Mouse (Mus musculus) adipocyte (in vitro differentiated cells): ENCODE data around the gene Fank1.

Source experiments
- DNase-seq: peaks from one replicate; pipeline ENCODE4 v3.0.0-alpha.2; 2016; ENCODE audit warnings: low spot score

The Fank1 gene

DNA sequence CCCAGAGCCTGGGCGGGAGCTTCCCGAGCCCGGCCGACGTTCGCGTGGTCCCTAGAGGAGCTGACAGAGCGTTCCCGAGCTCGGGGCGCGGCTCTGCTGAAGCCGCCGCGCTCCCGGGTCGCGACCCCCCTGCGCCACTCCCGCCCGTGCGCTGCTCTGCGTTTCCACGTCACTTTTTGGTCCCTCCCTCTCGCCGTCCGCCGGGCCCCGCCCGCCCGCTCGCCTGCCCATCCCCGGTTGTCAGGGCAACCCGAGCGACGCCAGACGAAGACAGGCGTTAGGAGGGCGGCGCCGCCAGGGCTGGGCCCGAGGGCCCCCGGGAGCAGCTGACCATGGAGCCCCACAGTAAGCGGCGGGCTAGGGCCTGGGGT is at the start of gene Fank1:
TSS of gene Fank1 (plus strand) at position 236 of the 371 bp plus-strand sequence.
- DNase-seq: peak; percentile 67

DNA sequence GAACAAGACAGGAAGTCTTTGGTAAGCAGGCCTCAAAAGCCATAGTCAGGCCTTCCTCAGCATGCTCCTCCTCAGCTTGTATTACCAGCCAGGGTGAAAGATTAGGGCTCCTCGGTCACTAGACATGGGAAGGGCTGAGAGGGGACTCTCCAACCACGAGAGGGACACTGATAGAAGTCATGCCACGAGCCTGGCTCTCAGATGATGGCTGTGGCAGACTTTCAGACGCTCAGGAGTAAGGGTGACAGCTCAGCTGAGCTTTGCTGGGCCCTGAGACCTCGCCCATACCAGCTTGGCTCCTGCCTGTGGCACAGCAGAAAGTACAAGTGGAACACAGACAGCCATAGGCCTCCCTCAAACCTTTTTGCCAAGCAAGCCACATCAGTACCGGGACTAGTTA is 49.6 kb upstream of the Fank1 start:
- DNase-seq: no peak

DNA sequence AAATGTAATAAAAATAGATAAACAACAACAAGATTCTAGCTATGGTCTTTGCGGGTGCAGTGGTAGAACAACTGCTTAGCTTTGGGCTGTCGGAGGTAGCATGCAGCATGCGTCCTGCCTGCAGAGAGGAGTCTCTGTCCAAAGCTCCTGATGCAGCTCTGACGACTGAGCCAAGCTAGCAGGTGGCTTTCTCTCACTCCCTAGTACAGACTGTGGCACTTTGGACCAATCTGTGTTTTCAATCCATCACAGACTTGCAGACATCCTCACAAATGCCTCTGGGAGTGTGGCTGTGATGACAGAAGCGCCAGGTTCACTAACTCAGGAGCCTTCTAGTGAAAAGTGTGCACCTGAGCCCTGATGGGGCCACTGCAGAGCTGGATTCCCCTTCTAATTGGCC is 47.3 kb upstream of the Fank1 start:
- no peak for DNase-seq

DNA sequence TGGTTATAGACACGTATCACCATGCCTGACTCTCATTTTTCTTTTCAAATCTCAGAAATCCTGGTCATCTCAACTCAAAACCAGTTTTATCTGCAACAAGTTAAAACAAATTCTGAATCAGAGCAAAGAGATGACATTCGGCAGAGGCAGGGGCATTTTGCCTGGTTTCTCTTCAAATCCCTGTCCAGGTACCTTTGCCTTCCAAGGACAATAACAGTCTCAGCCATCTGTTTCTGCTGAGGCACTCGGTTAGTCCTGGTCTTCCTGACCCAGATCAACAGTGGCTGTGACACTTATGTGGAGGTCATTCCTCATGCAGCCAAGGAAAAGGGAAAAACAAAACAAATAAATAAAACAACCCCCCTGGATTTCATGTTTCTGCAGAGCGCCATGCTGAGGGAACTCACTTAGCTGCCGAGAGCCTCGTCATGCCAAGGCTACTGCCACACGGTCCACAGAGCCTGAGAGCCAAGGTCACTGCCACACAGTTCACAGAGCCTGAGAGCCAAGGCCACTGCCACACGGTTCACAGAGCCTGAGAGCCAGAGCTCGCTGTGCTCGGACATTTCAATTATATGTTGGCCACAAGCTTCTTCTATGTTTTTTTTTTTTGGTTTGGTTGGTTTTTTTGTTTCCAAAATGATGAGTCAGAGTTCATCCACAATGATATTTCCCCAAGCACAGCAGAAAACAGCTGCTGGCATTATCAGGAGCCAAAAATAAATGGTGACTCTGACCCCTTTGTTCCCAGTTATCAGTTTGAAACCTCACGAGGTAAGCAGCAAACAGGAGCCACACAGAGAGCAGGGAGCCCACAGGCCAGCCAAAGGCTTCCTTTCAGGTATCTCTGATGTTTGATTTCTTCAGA is 46.1 kb upstream of the Fank1 start:
- peak; percentile 54 for DNase-seq

DNA sequence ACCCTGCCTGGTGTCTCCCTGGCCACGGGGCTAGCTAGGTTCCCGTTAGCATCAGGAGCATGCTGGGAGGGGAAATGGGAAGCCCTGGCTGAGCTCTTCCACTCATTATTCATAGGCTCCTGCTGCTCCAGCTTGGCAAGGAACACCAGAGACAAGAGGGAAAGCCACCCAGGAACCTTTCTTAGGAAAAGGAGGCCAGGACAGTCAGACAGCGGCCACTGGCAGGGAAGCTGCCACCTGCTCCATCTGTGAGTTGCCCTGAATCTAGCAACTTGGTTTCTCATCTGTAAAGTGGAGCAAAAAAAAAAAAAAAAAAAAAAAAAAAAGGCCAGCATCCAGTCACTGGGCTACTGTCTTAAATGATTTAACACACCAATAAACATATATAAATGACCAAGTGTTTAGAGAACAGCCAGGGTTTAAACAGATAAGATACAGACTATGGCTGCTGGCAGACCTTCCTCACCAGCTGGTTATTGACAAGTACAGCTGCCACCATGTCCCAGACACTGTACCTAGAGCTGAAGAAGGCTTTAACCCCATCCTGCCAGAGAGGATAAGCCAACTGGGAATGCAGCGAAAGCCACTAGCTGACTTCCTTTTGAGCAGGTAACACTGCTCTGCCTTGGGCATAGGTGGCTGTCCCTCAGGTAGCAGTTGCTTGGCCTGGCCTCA is 44.6 kb upstream of the Fank1 start:
- no peak for DNase-seq

DNA sequence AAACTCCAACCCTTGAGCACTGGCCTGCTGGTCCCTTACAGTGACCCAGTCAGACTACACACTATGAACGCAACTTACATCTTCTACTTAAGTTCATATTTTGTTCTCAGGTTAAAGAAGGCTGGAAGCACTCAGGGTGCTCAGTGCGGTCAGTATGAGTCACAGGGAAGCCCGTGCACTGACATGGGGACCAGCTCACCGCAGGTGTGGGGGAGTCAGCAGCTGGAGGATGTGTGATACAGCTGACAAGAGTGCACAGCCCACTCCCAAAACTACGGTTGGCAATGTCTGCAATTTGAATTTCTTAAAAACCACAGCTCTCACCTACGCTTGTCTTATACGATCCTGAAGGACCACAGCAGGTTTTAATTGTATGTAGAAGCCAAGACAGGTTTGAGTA is 36.1 kb upstream of the Fank1 start:
- no peak for DNase-seq

DNA sequence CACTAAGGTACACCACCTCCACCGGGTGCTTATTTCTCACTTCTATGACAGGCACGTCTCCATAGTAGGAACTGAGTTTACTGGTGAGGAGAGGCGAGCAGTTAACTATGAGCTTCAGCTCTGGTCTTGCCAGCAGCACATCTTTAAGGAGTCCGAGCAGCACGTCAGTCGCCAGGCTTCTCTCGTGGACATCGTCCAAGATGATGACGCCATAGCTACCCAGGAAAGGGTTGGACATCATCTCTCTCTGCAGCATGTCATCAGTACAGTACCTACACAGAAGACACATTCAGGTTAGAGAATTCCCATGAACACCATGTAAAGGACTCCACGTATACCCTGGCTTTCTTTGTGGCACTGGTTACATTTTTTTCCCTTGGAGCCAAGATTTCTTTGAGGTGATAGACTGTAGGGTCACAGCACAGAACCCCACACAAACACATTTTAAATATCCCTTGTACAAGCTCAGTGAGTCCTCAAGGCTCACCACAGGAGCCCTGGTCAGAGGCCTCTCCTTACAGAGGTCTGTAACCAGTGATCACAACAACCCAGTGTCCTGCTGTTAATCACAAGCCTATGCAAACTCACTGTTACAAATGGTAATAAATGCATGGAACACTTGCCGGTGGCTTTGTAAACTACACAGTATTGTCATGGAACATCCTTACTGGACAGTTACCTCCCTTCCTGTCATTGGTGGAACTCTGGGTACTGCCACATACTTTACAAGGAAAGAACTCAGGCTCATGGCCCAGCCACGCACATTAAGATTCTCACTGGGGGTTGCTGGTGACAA is 33.9 kb upstream of the Fank1 start:
- DNase-seq: no peak

DNA sequence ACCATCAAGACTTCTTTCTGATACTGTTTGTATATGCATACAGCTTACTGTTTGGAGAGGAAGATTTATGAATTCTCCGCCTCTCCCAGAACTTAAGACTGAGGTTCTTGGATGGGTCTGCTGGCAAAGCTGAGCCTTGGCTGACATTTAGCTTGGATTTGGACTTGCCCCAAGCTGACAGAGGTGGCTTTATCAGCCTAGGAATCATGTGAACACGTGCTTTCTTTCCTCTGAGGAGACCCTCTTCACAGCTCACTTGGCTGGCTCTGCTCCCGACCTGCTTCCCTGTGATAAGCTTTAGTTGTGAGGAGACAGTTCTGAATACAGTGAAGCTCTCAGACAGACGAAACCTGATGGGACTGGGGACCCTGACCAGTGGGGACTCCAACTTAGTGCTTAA is 33.0 kb upstream of the Fank1 start:
- peak; percentile 24 for DNase-seq

DNA sequence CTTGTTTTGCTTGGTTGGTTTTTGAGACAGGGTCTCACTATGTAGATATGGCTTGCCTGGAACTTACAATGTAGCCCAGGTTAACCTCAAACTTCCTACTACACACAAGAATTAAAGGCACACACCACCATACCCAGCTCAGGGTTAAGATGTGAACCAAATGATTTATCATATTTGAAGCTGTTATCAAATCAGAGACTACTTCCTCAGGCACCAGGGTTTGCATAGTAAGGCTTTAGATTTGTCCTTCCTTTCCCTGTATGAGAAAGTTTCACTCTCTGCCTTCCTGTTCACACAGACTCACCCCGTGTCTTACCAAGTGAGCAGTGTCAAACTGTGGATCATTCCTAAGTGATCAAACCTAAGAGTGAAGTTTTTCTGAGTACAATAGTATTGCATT is 32.5 kb upstream of the Fank1 start:
- DNase-seq: no peak

DNA sequence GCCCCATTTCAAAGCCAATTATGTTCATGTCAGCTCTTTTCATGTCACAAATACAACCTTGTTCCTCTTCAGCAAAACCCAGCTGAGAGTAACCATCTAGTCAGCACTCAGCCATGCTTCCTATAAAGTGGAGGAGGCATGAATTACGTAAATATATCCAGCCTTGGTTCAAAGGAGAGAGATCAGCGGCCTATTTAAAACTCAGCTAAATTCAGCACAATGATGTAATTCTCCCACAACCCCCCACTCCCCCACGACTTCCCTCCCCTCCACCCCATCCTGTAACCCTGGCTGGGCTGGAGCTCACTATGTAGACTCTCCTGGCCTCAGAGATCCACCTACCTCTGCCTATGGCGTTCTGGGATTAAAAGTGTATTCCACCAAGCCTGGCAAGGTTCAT is 32.0 kb upstream of the Fank1 start:
- no peak for DNase-seq

DNA sequence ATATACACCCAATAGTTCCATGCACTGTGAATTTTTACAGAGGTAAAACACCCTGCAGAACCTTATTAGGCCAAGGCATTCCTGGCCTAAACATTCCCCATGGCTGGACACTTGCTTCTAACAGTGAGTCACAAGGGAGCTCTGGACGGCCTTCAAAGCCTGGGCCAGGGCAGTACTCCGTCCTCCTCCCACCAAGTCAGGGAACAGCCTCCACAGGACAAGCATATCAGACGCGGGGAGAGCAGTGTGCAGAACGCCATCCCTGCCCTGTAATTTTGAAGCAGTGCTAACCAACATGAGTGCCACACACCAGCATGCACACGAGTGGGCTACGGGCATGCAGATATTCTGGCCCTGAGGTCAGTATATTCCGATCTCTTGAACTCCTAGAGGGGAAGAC is 29.3 kb upstream of the Fank1 start:
- DNase-seq: no peak

DNA sequence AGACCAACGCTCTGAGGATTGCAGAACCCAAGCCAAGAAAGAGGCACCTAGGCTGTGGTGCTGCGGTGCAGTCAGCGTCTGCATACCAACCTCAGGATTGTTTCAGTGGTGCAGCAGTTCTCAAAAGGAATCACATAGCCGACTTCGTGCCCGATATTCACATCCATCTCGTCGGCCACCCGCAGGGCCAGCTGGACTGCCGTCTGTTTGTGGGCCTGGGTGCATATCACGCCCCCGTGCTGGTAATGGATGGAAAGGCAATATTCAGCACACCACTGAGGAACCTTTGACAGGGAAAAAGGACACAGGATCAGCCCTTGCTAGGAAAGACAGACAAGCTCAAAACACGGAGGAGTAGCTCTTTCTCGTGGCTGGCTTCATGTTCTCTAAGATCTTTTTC is 27.9 kb upstream of the Fank1 start:
- no peak for DNase-seq

DNA sequence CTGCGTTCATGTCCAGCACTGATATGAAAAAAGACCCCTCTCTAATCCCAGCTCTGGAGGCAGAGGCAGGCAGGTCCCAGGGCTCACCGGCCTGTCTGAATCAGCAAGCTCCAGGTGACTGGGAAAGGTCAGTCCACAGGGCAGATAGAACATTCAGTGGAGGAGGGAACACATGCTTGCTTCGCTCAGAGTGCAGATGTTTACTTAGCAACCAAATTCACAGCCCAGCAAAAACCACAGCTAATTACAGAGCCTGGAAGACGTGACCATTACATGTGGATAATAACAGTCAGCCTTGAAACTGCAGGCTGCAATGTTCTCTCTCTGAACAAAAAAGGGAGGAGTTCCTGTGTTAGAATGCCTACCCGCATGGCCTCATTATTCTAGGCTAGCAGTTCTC is 26.0 kb upstream of the Fank1 start:
- DNase-seq: no peak

DNA sequence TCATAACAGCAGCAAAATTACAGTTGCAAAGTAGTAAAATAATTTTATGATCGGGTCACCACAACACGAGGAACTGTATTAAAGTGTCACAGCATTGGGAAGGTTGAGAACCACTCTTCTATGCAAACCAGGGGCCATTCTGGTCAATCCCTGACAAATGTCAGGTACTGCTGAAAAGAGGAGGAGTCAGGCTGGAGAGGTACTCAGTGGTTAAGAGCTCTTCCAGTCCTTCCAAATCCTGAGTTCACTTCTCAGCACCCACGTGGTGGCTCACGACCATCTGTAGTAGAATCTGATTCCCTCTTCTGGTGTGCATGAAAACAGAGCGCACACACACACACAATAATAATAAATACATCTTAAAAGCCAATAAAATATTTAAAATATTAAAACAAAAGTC is 25.5 kb upstream of the Fank1 start:
- DNase-seq: no peak

DNA sequence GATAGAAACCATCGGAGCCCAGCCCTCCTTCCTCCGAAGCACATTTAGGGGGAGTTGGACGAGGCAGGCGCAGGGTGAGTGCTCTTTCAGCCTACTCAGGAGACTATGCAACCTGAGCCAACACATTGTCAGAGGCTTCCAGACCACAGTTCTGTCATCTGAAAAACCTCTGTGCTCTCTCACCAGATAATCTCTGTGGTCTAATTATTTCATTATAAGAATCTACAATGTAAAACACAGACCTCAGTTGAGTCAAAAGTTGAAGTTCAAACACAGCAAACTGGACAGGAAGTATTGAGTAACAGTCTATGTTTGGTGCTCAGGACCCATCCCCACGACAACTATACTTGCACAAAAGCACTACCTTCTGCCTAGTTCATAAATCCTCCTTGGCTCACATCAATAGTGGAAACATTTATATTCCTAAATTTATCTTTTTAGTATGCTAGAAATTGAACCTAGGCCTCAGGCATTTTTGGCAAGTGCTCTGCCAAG is 18.7 kb upstream of the Fank1 start:
- no peak for DNase-seq

DNA sequence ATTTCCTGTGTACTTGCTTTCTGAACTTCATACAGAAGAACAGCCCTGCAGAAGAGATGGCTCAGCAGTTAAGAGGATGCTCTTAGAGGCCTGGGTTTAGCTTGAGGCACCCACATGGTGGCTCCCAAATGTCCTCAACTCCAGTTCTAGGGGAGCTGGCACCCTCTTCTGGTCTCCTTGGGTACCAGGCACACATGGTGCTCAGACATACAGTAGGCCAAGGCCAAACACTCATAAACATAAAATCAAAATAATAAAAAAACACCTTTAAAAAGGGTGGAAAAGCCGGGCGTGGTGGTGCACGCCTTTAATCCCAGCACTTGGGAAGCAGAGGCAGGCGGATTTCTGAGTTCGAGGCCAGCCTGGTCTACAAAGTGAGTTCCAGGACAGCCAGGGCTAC is 17.9 kb upstream of the Fank1 start:
- DNase-seq: no peak

DNA sequence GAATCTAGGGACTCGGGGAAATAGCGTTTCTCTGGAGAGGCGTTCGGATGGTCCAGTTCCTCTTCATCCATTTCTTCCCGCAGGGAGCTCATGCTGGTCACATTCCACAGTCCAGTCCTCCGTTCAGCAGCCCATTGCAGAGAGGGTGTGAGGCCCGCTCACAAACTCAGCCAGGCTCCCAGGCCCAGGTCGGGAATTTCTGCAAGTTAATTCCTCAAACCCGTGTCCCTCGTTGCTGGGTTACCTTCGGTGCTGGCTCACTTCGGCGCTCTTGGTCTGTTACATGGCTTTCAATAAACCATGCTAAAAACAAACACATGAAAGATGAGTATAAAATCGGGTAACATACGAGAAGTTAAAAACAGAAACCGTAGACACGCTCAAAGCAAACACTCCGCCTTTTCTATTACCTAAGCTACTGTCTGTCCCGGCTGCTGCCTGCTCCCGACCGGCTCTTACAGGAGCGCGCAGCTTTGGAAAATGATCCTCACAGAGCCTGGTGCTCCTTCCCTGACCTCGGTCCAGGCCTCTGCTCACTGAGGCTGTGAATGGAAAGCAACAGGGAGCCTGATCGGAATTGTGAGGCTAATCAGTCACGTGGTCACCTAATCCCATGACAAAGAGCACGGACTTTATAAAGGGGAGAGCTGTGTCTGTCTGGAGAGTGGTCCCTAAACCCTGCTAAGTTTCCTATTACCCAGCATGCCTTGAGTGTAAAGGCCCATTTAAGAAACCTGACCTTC is 16.9 kb upstream of the Fank1 start:
- DNase-seq: no peak

DNA sequence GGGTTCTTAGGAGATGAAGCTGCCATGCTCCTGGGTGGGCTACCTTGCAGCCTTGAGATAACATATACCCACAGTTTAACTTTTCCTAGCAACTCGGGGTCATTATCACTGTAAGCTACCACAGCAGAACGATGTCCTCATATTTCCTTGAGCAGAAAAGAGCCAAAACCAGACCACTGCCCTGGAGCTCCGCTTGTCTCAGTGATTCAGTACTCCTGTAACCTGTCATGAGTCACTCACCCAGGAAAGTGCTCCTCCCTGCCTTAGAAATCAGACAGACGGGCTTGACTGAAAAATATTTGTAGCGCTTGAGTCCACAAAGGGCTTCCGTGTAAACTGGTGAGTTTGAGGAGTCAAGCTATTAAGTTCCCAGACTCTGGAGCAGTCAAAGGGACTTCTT is 14.0 kb upstream of the Fank1 start:
- no peak for DNase-seq

DNA sequence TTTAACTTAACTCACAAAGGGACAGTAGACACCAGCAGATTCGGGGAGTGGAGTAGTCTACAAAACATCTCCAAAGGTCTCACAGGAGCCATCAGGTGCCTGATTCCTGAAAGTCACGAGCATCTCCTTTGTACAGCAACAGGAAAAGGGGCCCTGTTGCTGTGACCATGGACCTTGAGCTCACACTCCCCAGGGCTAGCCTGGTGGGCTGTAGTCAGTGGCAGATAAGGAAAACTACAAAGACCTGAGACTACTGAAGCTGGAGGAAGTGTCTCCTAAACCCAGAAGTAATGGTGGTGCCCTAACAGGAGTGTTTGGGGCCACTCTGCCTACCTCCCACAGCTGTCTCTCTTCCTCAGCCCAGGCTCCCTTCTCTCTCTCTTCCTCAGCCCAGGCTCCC is 12.2 kb upstream of the Fank1 start:
- DNase-seq: no peak

DNA sequence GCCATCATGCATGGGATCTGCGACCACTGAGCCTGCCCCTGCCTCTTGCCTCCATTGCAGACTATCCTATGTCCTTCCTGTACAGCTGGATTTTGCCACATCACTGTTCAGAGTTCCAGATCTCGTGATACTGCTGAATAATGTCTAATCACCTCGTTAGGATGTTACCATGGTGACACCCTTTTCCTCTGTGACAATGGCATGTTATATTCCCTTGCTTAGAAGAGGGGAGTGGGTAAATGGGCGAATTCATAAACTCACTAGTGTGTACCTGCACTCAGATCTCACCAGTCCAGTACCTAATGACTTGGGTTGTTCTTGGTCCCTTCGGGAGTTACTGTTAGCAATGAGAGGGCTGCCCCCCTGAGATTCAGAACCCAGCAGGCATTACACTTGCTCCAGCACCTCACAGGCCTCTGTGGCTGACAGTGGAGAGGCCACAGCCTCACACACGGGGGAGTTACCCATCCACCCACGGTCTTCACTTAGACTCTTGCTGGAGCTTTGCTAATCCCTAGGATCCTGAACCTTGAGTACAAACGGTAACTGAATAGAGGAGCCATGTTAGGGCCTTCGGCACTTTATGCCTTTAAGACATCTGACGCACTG is 11.3 kb upstream of the Fank1 start:
- DNase-seq: no peak

DNA sequence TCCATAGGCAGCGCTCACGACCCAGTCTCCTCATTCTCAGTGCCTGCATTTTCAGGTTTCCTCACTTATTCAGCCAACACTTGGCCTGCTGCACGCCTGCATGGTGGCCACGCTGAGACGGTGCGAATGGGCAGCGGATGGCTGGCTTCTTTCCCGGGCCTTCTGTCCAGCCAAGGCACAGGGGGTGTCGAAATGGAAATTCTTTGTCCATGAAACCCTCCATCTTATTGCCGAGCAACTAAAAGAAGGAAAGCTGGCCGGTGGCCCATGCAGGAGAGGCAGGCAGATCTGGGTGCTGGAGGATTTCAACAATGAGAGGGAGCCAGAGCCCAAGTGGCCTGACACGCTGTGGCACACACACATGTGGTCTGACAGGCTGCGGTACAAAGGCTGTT is 10.8 kb upstream of the Fank1 start:
- peak; percentile 79 for DNase-seq

DNA sequence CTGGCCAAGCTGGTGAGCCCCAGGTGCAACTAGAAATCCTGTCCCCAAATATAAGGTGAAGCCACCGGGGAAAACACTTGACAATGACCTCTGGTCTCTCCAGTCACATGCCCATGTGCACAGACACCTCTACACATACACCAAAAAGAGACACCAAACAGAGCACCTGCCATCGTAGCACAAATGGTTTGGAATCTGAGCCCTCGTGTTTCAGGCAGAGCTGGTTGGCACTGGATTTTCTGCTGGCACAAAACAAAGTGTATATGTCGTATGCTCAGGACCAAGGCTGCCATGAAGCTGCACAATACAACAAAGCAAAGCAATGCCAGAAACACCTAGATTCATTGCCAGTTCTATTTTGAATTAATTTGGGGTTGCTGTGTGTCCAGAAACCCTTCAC is 8.6 kb upstream of the Fank1 start:
- no peak for DNase-seq
